Mouse (Mus musculus): ENCODE data around the gene Sv2c. TPM values are rescaled to one million over a fixed set of nuclear protein-coding genes. Genes with fewer than 3 reads are reported as not detected.

The Sv2c gene
- polyA plus RNA-seq, 1 experiment from 2014 or later, result 2.0 TPM

DNA sequence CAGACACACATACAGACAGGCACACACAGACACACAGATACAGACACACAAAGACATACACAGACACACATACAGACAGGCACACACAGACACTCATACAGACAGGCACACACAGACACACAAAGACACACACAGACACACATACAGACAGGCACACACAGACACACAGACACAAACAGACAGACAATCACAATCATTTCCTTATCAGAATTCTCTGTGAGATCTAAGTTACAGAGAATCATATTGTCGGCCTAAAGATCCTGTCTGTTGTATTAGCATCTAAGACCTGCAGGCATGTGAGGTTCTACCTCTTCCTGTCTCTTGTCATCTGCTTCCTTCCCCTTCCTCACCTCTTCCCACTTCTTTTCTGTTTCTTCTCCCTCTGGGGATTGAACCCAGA lies 168.7 kb downstream of the Sv2c start:
- H3K4me1 ChIP-seq, result peaks cover 48% of the 10 kb centered on the region
- no peaks in the 10 kb centered on the region for H3K9me3 ChIP-seq
- H3K4me2 ChIP-seq (replicated peaks), result no peak overlapping the region
- WGBS, result 85% methylated on average over 1 of the region's 1 CpGs
- H3K27me3 ChIP-seq, result peaks cover 10% of the 10 kb centered on the region; the same call in 1 of the 2 replicates
- H3K27ac ChIP-seq (replicated peaks), result no peak overlapping the region
- ATAC-seq (ENCODE audit: low FRiP score, low read depth), result no peak
- no peak overlapping the region for H3K4me3 ChIP-seq
- H3K36me3 ChIP-seq, result no peaks in the 10 kb centered on the region
- no peak overlapping the region for H3K9ac ChIP-seq (replicated peaks)

DNA sequence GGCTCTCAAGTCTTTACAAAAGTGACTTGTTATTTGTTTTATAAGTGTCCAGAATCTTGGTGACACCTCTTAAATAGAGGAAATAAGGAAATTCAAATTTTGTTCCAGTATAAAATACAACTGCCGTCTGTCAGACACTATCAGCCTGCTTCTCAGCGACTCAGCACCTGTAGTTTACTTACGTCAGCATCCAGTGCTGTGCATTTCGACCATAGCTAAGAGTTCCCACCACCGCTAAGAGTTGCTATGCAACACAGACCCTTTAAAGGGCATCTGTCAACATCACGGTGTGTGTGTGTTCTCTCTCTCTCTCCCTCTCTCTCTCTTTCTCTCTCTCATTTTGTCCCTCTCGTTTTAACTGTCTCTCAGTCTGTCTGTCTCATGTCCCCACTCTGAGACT lies 170.5 kb downstream of the Sv2c start:
- Histone ChIP-seq H3K36me3 (no peaks in the 10 kb centered on the region), H3K27me3 (peaks cover 10% of the 10 kb centered on the region; the same call in 1 of the 2 replicates), H3K9me3 (no peaks in the 10 kb centered on the region), H3K9ac (replicated peaks) (no peak overlapping the region), H3K27ac (replicated peaks) (no peak overlapping the region), H3K4me3 (peak overlapping the region; percentile 43), H3K4me1 (peaks cover 40% of the 10 kb centered on the region), H3K4me2 (replicated peaks) (peak overlapping the region; percentile 78)
- no peak for ATAC-seq (ENCODE audit: low FRiP score, low read depth)
- WGBS, result 25% methylated on average over 7 of the region's 7 CpGs

DNA sequence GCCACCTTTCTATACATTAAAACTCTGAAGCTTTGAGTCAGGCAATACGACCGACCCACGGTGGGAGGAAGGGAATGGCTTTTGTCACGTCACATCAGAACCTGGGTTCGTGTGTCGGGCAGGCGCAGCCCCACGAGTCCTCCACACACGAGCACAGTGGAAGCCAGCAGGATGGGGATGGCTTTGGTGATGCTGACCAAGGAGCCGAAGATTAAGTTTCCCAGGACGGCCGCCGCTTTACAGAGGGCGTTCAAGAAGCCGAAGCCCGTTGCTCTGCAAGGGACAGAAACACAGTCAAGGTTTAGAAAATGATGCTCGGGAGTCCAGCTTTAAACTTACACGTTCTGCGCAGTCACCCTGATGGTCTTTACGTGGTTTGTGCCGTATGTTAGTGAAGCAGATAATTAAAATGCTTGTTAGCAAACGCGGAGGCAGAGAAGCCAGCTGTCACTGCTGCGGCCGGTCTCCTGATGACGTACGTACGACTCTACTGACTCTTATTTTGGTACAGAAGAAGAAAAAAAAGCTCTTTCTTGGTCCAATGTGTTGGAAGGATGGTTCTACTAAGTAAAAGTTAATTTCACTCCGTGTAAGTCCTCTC lies 171.1 kb downstream of the Sv2c start:
- Histone ChIP-seq H3K27me3 (peaks cover 10% of the 10 kb centered on the region; the same call in 1 of the 2 replicates), H3K4me1 (peaks cover 40% of the 10 kb centered on the region), H3K9ac (replicated peaks) (peak overlapping the region; percentile 43), H3K4me3 (peak overlapping the region; percentile 43), H3K9me3 (no peaks in the 10 kb centered on the region), H3K36me3 (no peaks in the 10 kb centered on the region), H3K27ac (replicated peaks) (0 out of 2 replicates have a peak overlapping the region, but pooled peaks have one; percentile 2), H3K4me2 (replicated peaks) (peak overlapping the region; percentile 78)
- ATAC-seq (ENCODE audit: low FRiP score, low read depth), result peak; percentile 35; the same call in 1 of the 2 replicates
- WGBS, result 8% methylated on average over 29 of the region's 29 CpGs

DNA sequence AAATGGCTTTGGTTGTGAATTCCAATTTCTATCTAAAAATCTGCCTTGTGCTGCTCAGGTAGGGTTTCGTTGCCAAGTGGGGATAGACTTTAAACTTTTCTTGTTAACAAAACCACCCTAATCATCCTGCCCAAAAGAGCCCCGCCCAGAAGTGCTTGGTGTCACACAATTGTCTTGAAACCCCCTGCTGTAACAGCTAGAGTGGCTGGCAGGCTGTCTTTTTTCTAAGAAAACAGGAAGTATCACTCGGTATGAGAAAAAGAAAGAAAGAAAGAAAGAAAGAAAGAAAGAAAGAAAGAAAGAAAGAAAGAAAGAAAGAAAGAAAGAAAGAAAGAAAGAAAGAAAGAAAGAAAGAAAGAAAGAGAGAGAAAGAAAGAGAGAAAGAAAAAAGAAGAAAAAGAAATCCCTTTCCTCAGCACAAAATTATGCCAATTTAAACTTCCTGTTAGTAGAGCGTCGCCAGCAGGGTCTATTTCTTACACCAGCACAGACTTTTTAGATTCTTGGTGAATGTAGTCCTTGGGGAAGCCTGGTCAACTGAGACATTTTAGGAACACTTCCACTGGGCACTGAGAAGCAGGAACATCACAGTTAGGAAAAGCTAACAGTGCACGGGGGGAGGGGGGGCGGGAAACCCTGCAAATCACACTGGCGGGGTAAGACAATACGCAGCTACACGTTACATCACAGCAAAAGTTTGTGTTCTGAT lies 171.7 kb downstream of the Sv2c start:
- ATAC-seq (ENCODE audit: low FRiP score, low read depth), result no peak
- Histone ChIP-seq H3K9ac (replicated peaks) (peak overlapping the region; percentile 43), H3K4me1 (peaks cover 38% of the 10 kb centered on the region), H3K27me3 (peaks cover 10% of the 10 kb centered on the region; the same call in 1 of the 2 replicates), H3K36me3 (no peaks in the 10 kb centered on the region), H3K27ac (replicated peaks) (peak overlapping the region; percentile 66; the same call in 1 of the 2 replicates), H3K4me3 (peak overlapping the region; percentile 43), H3K9me3 (no peaks in the 10 kb centered on the region), H3K4me2 (replicated peaks) (peak overlapping the region; percentile 78)
- WGBS, result 9% methylated on average over 10 of the region's 10 CpGs

DNA sequence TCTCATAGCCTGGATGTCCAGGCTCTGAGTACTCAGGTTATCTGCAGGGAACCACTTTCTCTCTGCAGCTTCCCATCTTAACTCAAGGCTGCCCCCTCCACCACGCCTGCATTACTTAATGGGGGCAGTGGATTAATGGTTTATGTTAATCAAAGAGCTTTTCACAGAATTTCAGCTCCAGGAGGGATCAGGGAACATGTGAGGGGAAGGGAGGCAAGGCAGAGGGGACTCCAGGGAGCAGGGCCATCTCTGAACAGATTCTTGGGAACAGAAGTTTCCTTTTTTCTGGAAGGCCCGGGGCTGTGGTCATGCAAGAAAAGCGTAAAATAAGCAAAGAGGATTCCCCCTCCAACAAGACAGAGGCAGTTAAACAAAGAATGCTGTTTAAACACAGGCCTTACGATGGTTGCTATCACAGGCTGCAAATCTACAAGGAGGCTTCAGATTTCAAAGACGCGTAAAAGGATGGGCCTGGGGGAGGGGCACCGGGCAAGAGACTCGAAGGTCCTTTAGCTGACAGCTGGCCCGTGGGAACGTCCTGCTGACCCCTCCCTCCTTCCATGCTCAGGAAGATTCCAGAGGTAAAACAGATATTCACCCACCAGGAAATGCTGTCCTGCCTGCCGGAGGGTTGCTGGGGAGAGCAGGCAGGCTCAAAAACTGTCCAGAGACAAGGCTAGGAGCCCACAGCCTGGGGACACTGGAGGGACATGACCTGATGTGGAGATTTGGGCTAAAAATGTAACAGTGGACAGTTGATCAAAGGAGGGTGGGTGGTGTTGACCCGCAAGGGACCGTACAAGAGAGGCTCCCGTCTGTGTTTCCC lies 172.5 kb downstream of the Sv2c start:
- Histone ChIP-seq H3K36me3 (no peaks in the 10 kb centered on the region), H3K4me1 (peaks cover 37% of the 10 kb centered on the region), H3K27ac (replicated peaks) (peak overlapping the region; percentile 66), H3K9me3 (no peaks in the 10 kb centered on the region), H3K27me3 (peaks cover 10% of the 10 kb centered on the region; the same call in 1 of the 2 replicates), H3K9ac (replicated peaks) (no peak overlapping the region), H3K4me3 (0 out of 2 replicates have a peak overlapping the region, but pooled peaks have one; percentile 5), H3K4me2 (replicated peaks) (peak overlapping the region; percentile 40)
- ATAC-seq (ENCODE audit: low FRiP score, low read depth), result 0 out of 2 replicates have a peak, but pooled peaks have one; percentile 50
- 5% methylated on average over 14 of the region's 14 CpGs for WGBS

DNA sequence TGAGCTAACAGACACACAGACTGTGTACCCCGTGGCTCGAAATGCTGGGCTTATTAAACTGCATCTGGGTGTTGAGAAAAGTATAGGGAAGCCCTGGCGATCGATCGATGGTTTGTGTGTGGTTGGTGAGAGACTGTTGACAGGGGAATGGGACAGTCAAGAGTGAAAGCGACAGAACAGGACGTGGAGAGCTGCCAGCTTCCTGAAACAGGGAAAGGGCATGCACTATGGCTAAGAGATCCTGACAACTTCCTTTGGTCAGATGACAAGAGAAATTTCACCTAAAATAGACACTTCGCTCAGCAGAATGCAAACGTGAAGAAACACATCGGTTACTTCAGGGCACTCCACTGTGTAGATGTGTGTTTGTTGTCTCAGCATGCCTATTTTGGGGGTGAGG lies 175.2 kb downstream of the Sv2c start:
- H3K27me3 ChIP-seq, result no peaks in the 10 kb centered on the region
- 90% methylated on average over 10 of the region's 10 CpGs for WGBS
- no peaks in the 10 kb centered on the region for H3K36me3 ChIP-seq
- no peak overlapping the region for H3K27ac ChIP-seq (replicated peaks)
- H3K9ac ChIP-seq (replicated peaks), result no peak overlapping the region
- no peak overlapping the region for H3K4me2 ChIP-seq (replicated peaks)
- no peak overlapping the region for H3K4me3 ChIP-seq
- peaks cover 32% of the 10 kb centered on the region for H3K4me1 ChIP-seq
- ATAC-seq (ENCODE audit: low FRiP score, low read depth), result no peak
- H3K9me3 ChIP-seq, result no peaks in the 10 kb centered on the region

DNA sequence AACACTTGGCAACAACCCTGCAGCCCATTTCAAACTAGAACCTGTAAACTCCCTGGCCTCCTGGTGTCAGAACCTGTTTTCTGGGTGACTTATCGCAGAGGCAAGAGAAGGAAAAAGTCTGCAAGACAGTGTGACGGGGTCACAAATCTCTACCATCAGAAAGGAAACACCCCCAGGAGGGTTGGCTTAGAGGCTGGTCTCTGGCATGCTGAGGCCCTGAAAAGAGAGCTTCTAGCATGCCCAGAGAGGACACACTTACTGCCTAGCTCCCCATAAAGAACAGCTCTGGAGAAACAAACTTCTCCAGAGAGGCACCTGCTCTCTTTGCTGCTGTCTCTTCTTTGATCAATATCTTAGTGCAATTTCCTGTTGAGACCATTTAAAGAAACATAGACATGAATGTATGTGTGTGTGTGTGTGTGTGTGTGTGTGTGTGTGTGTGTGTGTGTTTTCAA lies 176.0 kb downstream of the Sv2c start:
- WGBS, result 81% methylated on average over 2 of the region's 2 CpGs
- H3K9me3 ChIP-seq, result no peaks in the 10 kb centered on the region

DNA sequence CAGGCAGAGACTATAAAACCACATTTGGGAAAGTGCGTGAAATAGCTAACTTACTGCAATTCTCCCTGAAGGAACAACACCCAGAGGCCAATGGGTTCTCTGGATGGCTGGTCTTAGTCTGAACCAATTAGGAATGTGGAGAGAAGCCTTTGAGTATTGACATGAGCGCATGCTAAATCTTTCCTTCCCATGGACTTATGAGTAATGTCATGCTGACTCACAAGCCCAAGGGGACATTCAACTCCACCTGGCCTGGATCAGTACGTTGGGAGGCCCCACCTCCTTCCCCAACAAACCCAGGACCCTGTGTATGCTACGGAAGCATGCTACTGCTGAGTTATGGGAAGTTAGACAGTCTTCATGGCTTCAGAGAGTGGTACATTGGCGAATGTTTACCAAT lies 177.2 kb downstream of the Sv2c start:
- WGBS, result 84% methylated on average over 5 of the region's 5 CpGs
- H3K9ac ChIP-seq (replicated peaks), result no peak overlapping the region
- no peak overlapping the region for H3K4me2 ChIP-seq (replicated peaks)
- H3K4me3 ChIP-seq, result no peak overlapping the region
- no peak overlapping the region for H3K27ac ChIP-seq (replicated peaks)
- no peaks in the 10 kb centered on the region for H3K36me3 ChIP-seq
- no peaks in the 10 kb centered on the region for H3K27me3 ChIP-seq
- H3K9me3 ChIP-seq, result no peaks in the 10 kb centered on the region
- peaks cover 15% of the 10 kb centered on the region for H3K4me1 ChIP-seq
- no peak for ATAC-seq (ENCODE audit: low FRiP score, low read depth)

More for the DNA sequence above, 176.0 kb downstream of the Sv2c start:
- no peak for ATAC-seq (ENCODE audit: low FRiP score, low read depth)
- Histone ChIP-seq H3K4me3 (no peak overlapping the region), H3K36me3 (no peaks in the 10 kb centered on the region), H3K4me1 (peaks cover 24% of the 10 kb centered on the region), H3K4me2 (replicated peaks) (no peak overlapping the region), H3K27ac (replicated peaks) (no peak overlapping the region), H3K9ac (replicated peaks) (no peak overlapping the region), H3K27me3 (no peaks in the 10 kb centered on the region)

DNA sequence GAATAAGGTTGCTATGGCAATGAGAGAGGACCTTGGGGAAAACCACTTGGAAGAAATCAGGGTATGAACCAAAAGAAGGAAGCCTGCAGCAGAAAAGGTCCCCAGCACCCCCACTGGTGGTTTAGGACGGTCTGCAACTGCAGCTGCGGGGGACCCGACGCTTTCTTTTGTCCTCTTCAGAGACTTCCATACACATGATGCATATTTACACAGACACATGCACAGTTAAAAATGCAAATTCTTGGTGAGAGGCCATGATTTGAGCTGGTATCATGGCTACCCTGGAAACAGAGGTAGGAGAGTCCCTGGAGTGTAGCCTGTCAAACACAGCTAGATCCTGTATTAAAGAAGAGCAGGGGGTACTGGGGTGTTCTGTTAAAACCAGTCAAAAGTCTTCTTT lies 178.7 kb downstream of the Sv2c start:
- 48% methylated on average over 4 of the region's 4 CpGs for WGBS
- Histone ChIP-seq H3K9ac (replicated peaks) (no peak overlapping the region), H3K36me3 (no peaks in the 10 kb centered on the region), H3K27me3 (no peaks in the 10 kb centered on the region), H3K4me1 (peaks cover 3% of the 10 kb centered on the region; the same call in 1 of the 2 replicates), H3K4me2 (replicated peaks) (no peak overlapping the region), H3K4me3 (no peak overlapping the region), H3K9me3 (no peaks in the 10 kb centered on the region), H3K27ac (replicated peaks) (0 out of 2 replicates have a peak overlapping the region, but pooled peaks have one; percentile 8)
- peak; percentile 52; the same call in 1 of the 2 replicates for ATAC-seq (ENCODE audit: low FRiP score, low read depth)

DNA sequence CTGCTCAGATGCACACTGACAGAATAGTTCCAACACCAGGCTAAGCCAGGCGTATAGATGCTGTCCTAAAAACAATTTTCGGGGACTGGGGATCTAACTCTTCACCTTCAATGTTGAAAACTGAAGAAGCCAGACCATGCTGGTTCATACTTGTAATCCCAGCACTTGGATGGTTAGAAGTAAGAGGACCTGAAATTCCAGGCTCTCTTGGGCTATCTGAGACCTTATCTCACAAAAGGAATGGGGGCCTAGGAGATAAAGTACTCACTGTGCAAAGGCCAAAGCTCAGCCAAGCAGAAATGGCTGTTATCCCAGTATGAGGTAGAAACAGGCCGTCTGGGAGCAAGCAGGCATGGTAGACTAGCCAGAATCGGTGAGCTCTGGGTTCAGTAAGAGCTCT lies 180.1 kb downstream of the Sv2c start:
- Histone ChIP-seq H3K4me1 (peaks cover 3% of the 10 kb centered on the region; the same call in 1 of the 2 replicates), H3K4me2 (replicated peaks) (no peak overlapping the region), H3K36me3 (no peaks in the 10 kb centered on the region), H3K27ac (replicated peaks) (no peak overlapping the region), H3K27me3 (no peaks in the 10 kb centered on the region), H3K9ac (replicated peaks) (no peak overlapping the region), H3K4me3 (no peak overlapping the region), H3K9me3 (no peaks in the 10 kb centered on the region)
- no peak for ATAC-seq (ENCODE audit: low FRiP score, low read depth)
- WGBS, result 81% methylated on average over 4 of the region's 4 CpGs

DNA sequence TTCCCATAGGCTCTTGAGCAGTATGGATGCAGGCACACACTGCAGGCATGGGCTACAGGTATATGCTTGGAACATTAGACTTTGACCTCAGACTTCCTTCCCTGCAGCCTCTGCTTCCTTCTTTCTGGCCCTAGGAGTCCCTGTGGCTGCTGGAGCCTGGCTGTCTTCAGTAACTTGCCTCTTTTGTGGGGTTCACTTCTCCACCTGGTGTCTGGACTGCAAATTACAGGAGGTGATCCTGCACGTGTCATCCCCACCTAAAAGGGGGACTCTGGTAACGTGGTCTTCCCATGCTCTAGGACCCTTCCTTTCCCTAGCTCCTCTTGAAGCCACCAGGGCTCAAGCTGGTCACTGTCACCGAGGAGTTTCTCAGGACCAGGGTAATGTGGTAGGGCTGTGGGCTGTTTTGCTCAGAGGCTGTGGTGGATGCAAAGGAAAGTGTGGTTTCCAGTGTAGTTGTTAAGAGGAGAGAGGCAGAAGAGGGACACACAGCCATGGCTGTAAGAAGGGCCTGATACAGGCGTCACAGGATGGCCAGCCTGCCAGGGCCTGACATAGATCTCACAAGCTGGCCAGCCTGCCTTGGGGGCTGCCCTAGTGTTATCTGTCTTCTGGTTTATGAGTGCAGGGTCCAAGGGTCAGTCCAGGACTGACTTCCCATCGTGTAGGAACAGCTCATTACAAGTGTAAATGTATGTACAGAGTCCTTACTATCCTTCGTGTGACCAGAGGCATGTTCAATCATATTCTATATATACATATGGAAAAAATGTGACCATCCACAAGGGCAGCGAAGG lies 181.1 kb downstream of the Sv2c start:
- no peak for ATAC-seq (ENCODE audit: low FRiP score, low read depth)
- Histone ChIP-seq H3K36me3 (no peaks in the 10 kb centered on the region), H3K4me1 (peaks cover 3% of the 10 kb centered on the region; the same call in 1 of the 2 replicates), H3K27me3 (no peaks in the 10 kb centered on the region), H3K4me3 (no peak overlapping the region), H3K4me2 (replicated peaks) (no peak overlapping the region), H3K9ac (replicated peaks) (no peak overlapping the region), H3K9me3 (no peaks in the 10 kb centered on the region), H3K27ac (replicated peaks) (no peak overlapping the region)
- 63% methylated on average over 7 of the region's 7 CpGs for WGBS
